Mouse (Mus musculus): ENCODE results near the gene Pax4. TPM values are rescaled to one million over a fixed set of nuclear protein-coding genes. Genes with fewer than 3 reads are reported as not detected.

The Pax4 gene
- polyA plus RNA-seq, 1 experiment from 2014 or later: not detected

Other genes with a start within 250 kb of the Pax4 start
- gene Zfp800, start 51.3 kb downstream of the Pax4 start, polyA plus RNA-seq (2015; fragmentation: Nextera tagmentation; extraction: Ambion mirVana): 24.1 and 28.6 TPM in 2 replicates
- gene Arf5, start 25.8 kb downstream of the Pax4 start, polyA plus RNA-seq (2015; fragmentation: Nextera tagmentation; extraction: Ambion mirVana): 357 and 363 TPM in 2 replicates
- 0.16 TPM in 1 of 2 replicates, not detected in the other for gene Fscn3, start 21.6 kb downstream of the Pax4 start, polyA plus RNA-seq (2015; fragmentation: Nextera tagmentation; extraction: Ambion mirVana)
- 13.2 and 14.2 TPM in 2 replicates for gene Gcc1, start 21.0 kb downstream of the Pax4 start, polyA plus RNA-seq (2015; fragmentation: Nextera tagmentation; extraction: Ambion mirVana)
- gene Snd1, start 25.8 kb upstream of the Pax4 start, polyA plus RNA-seq (2015; fragmentation: Nextera tagmentation; extraction: Ambion mirVana): 82.4 and 86.5 TPM in 2 replicates